Mouse (Mus musculus) midbrain, embryonic 13.5 days (tissue): ENCODE results near the gene Rprd2. TPM values are rescaled to one million over a fixed set of nuclear protein-coding genes. Genes with fewer than 3 reads are reported as not detected.
"Not testable (repeated sequence)": the region's sequence is repeated elsewhere in the genome, so short reads cannot be mapped to it uniquely, and the experiment has no call there.

Experiments used
- ATAC-seq: fragments of 200-750 bp; cut with Nextera tagmentation; 2 replicates; pipeline ENCODE4 v1.8.0; 2017; ENCODE audit warnings: mild to moderate bottlenecking, moderate TSS enrichment, moderate library complexity
- H3K27ac ChIP-seq: fragments of 300-500 bp; sonication (generic); 2 replicates; pipeline ENCODE4 v1.5.1; 2015; ENCODE audit warnings: inconsistent platforms, mild to moderate bottlenecking, moderate library complexity
- H3K27me3 ChIP-seq: fragments of 300-500 bp; sonication (generic); 2 replicates; pipeline ENCODE4 v1.6.1; 2015; ENCODE audit warnings: mild to moderate bottlenecking, inconsistent platforms
- H3K36me3 ChIP-seq: fragments of 300-500 bp; sonication (generic); 2 replicates; pipeline ENCODE4 v1.6.1; 2015; ENCODE audit warnings: mild to moderate bottlenecking, inconsistent platforms
- H3K4me1 ChIP-seq: fragments of 300-500 bp; sonication (generic); replicated peaks from 2 replicates; pipeline ENCODE4 v1.6.1; 2015; ENCODE audit warnings: inconsistent platforms
- H3K4me2 ChIP-seq: fragments of 300-500 bp; sonication (generic); replicated peaks from 2 replicates; pipeline ENCODE4 v1.6.1; 2015; ENCODE audit warnings: moderate library complexity, mild to moderate bottlenecking, inconsistent platforms
- H3K4me3 ChIP-seq: fragments of 300-500 bp; sonication (generic); replicated peaks from 2 replicates; pipeline ENCODE4 v1.5.1; 2015; ENCODE audit warnings: mild to moderate bottlenecking, inconsistent platforms
- H3K9ac ChIP-seq: fragments of 300-500 bp; sonication (generic); replicated peaks from 2 replicates; pipeline ENCODE4 v1.6.1; 2015; ENCODE audit warnings: mild to moderate bottlenecking, inconsistent platforms
- H3K9me3 ChIP-seq: fragments of 300-500 bp; sonication (generic); 2 replicates; pipeline ENCODE4 v1.6.1; 2016; ENCODE audit warnings: mild to moderate bottlenecking, inconsistent platforms
- WGBS: fragments of 180-500 bp; shearing (Covaris S2); methylation state at CpG from one replicate; pipeline ENCODE4 v1.1.7; 2015; 5-methylcytosine and 5-hydroxymethylcytosine counted together
- polyA plus RNA-seq: library from polyadenylated mRNA; unstranded; fragments of >200 nt; fragmentation: Nextera tagmentation; extraction: Ambion mirVana; gene quantifications from 2 replicates; pipeline ENCODE4 v1.2.1, GENCODE M21; 2015

Gene Rprd2
- polyA plus RNA-seq, 1 experiment from 2014 or later, result 25.0 TPM

DNA sequence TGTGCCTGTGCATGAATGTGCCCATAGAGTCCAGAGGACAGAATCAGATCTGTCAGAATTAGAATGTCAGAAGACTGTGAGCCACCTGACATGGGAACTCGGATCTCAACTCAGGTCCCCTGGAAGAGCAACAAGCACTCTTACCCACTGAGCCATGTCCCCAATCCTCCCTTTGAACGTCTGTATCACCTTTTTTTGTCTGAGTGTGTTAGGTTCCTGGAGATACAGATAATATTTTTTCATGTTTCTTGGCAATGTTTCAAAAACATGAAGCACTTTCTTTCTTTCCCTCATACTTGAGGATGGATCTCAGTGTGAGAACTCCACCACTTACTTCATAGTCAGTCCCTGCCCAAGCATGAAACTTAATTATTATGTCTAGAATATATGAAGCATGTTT, 10.3 kb downstream of the Rprd2 start:
- 63% methylated on average over 2 of the region's 2 CpGs for WGBS
- Histone ChIP-seq H3K4me2 (no peak overlapping the region), H3K27ac (no peak overlapping the region)

DNA sequence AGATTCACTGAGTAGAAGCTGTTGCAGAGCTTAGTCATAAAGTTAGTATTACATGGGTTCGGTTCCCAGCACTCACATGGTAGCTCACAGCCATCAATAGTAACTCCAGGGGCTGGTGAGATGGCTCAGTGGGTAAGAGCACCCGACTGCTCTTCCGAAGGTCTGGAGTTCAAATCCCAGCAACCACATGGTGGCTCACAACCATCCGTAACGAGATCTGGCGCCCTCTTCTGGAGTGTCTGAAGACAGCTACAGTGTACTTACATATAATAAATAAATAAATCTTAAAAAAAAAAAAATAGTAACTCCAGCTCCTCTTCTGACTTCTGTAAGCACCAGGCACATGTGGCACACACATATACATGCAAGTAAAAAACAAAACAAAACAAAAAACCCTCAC, 11.0 kb downstream of the Rprd2 start:
- H3K9me3 ChIP-seq, ATAC-seq, H3K27ac ChIP-seq, H3K4me3 ChIP-seq, H3K4me1 ChIP-seq, H3K9ac ChIP-seq, H3K4me2 ChIP-seq, H3K27me3 ChIP-seq: not testable (repeated sequence)
- 83% methylated on average over 6 of the region's 6 CpGs for WGBS
- peaks cover 20% of the 10 kb centered on the region for H3K36me3 ChIP-seq

More for the DNA sequence above, 10.3 kb downstream of the Rprd2 start:
- no peak overlapping the region for H3K4me3 ChIP-seq
- H3K4me1 ChIP-seq, result no peaks in the 10 kb centered on the region
- H3K9me3 ChIP-seq, result no peaks in the 10 kb centered on the region
- H3K9ac ChIP-seq, result no peak overlapping the region
- no peaks in the 10 kb centered on the region for H3K27me3 ChIP-seq
- ATAC-seq, result no peak
- peaks cover 20% of the 10 kb centered on the region for H3K36me3 ChIP-seq

DNA sequence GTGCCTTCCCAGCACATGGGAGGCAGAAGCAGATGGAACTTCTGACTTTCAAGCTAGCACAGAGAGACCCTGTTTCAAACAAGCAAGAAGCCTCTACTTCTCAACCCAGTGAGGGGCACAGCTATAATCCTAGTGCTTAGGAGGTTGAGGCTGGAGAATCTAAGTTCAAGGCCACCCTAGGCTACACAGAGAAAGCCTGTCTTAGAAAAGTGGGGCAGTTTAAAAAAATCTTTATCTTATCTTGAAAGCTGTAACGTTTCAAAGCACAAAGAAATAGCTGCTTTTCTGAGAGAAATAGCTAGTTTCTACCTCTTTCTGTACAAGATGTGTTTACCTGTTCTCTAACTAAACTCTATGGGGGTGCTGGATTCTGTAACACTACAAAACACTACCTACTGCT, 12.0 kb downstream of the Rprd2 start:
- Histone ChIP-seq H3K9me3 (no peaks in the 10 kb centered on the region), H3K9ac (no peak overlapping the region), H3K4me2 (no peak overlapping the region), H3K36me3 (peaks cover 16% of the 10 kb centered on the region), H3K27me3 (no peaks in the 10 kb centered on the region), H3K27ac (no peak overlapping the region), H3K4me3 (no peak overlapping the region), H3K4me1 (no peaks in the 10 kb centered on the region)
- no peak for ATAC-seq
- 98% methylated on average over 1 of the region's 1 CpGs for WGBS

DNA sequence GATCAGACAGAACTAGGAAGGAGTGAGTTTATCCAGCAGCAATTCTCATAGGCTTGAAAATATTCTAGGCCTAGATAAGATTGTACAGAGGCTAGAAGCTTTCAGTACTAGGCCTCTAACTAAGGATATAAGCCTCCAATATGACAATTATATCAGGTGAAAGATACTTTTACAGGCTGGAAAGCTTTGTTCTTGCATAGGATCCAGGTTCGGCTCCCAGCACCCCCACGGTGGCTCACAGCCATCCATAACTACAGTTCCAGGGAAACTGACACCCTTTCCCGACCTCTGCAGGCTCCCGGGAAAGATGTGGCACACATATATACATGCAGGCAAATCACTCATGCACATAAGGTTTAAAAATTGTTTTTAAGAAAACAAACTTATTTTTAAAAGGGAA, 14.8 kb downstream of the Rprd2 start:
- Histone ChIP-seq H3K36me3 (peaks cover 16% of the 10 kb centered on the region), H3K9ac (no peak overlapping the region), H3K4me3 (no peak overlapping the region), H3K9me3 (no peaks in the 10 kb centered on the region), H3K4me1 (no peaks in the 10 kb centered on the region), H3K27ac (no peak overlapping the region), H3K27me3 (no peaks in the 10 kb centered on the region), H3K4me2 (no peak overlapping the region)
- ATAC-seq, result no peak
- WGBS, result 94% methylated on average over 4 of the region's 4 CpGs

DNA sequence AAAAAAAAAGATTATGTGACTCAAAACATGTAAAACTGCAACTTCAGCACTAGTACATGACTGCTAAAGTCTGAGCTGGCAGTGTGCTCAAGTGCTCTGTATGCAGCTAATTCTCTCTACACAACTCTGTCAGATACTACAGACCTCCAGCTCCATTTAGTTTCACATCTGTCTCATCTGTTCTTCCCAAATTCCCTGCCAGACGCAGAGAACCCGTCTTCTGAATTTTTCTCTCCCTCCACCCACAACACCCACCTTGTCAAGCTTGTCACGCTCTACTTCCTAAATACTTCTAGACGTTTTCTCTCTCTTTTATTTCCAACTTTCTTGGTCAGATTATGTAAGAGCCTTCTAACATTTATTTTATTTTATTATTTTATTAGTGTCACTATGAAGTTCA, 19.9 kb downstream of the Rprd2 start:
- ATAC-seq, result no peak

DNA sequence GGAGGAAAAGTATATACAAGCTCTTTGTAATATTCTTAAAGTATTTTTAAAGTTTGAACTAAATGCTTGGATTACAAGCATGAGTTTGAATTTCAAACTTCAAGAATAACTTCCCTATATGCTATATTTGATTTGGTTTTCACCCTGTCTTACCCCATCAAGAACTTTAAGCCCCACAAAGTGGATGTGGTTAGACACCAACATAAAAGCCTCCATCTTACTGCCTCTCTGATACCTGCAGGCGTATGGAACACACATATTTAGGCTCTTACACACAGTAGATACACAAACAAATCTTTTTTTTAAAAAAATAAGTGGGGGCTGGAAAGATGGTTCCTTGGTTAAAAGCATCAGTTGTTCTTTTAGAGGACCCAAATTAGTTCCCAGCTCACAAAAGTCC, 24.4 kb downstream of the Rprd2 start:
- Histone ChIP-seq H3K9ac (no peak overlapping the region), H3K27me3 (no peaks in the 10 kb centered on the region), H3K4me1 (0 out of 2 replicates have a peak, but pooled peaks cover 3% of the 10 kb centered on the region), H3K4me2 (no peak overlapping the region), H3K4me3 (no peak overlapping the region), H3K36me3 (no peaks in the 10 kb centered on the region), H3K27ac (no peak overlapping the region), H3K9me3 (no peaks in the 10 kb centered on the region)
- 85% methylated on average over 1 of the region's 1 CpGs for WGBS
- ATAC-seq, result no peak

More for the DNA sequence above, 19.9 kb downstream of the Rprd2 start:
- 91% methylated on average over 4 of the region's 4 CpGs for WGBS
- H3K9me3 ChIP-seq, result no peaks in the 10 kb centered on the region
- H3K4me3 ChIP-seq, result no peak overlapping the region
- H3K27me3 ChIP-seq, result no peaks in the 10 kb centered on the region
- H3K4me2 ChIP-seq, result no peak overlapping the region
- no peak overlapping the region for H3K9ac ChIP-seq
- no peak overlapping the region for H3K27ac ChIP-seq
- no peaks in the 10 kb centered on the region for H3K4me1 ChIP-seq
- no peaks in the 10 kb centered on the region for H3K36me3 ChIP-seq

DNA sequence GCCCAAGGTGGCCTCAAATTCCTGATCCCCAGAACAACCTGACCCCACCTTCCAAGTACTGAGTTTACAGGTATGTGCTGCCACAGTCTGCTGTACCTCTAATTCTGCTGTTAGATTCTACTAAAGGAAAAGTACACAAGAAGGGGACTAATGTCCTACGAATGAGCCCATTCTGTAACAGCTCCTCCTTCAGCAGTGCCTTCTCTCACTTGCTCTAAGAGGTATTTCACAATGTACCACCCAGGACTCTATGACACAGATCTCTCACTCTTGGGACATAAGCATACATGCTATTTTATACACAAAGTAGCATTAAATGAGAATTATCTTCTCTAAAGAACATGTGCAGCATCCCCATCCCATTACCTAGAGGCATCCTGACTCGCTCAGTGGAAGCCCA, 25.0 kb downstream of the Rprd2 start:
- Histone ChIP-seq H3K9ac (no peak overlapping the region), H3K36me3 (no peaks in the 10 kb centered on the region), H3K4me1 (0 out of 2 replicates have a peak, but pooled peaks cover 3% of the 10 kb centered on the region), H3K4me2 (no peak overlapping the region), H3K27me3 (no peaks in the 10 kb centered on the region), H3K9me3 (no peaks in the 10 kb centered on the region), H3K4me3 (no peak overlapping the region), H3K27ac (no peak overlapping the region)
- 82% methylated on average over 2 of the region's 2 CpGs for WGBS
- ATAC-seq, result no peak

DNA sequence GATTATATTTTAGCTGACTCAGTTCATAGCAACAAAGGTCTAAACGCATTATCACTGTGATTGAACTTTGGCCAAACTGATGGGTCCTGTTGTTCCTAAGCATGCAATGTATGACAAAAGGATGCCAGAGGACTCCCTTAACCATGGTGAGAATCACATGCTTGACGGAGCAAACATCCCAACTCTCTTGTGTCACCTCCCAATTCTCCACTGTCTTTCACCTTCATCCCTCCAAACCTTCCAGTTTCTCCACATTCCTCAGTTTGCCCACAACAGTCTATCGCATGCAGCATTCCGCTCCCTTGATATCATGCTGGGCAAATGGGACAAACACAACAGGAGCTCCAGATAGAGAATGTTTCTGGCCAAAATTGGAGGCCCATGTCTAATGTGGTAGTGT, 33.2 kb downstream of the Rprd2 start:
- H3K9ac ChIP-seq, result no peak overlapping the region
- peaks cover 63% of the 10 kb centered on the region for H3K36me3 ChIP-seq
- no peaks in the 10 kb centered on the region for H3K9me3 ChIP-seq
- WGBS, result 95% methylated on average over 4 of the region's 4 CpGs
- H3K4me3 ChIP-seq, result no peak overlapping the region
- no peak overlapping the region for H3K27ac ChIP-seq
- no peak overlapping the region for H3K4me2 ChIP-seq
- H3K4me1 ChIP-seq, result no peaks in the 10 kb centered on the region
- ATAC-seq, result no peak
- H3K27me3 ChIP-seq, result no peaks in the 10 kb centered on the region

DNA sequence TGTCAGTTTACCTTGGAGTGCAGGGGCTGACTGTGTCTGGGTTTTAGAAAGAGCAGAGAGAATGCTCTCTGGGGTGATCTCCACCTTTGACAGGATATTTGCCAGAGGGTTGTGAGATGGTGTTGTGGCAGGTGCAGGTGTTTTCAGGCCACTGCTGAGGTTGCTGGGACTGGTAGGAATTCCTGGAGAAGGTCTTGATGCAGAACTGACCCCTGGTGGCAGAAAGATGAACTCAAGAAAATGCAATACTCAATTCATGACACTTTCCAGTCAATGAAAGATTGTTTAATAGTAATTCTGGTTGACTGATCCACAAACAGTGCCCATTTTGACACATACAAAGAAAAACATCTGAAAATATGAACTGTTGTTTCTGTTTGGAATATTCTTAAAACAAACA, 46.7 kb downstream of the Rprd2 start:
- Histone ChIP-seq H3K9me3 (no peaks in the 10 kb centered on the region), H3K4me1 (no peaks in the 10 kb centered on the region), H3K36me3 (peaks cover 65% of the 10 kb centered on the region), H3K4me2 (no peak overlapping the region), H3K4me3 (no peak overlapping the region), H3K27ac (no peak overlapping the region), H3K27me3 (no peaks in the 10 kb centered on the region), H3K9ac (no peak overlapping the region)
- ATAC-seq, result no peak

DNA sequence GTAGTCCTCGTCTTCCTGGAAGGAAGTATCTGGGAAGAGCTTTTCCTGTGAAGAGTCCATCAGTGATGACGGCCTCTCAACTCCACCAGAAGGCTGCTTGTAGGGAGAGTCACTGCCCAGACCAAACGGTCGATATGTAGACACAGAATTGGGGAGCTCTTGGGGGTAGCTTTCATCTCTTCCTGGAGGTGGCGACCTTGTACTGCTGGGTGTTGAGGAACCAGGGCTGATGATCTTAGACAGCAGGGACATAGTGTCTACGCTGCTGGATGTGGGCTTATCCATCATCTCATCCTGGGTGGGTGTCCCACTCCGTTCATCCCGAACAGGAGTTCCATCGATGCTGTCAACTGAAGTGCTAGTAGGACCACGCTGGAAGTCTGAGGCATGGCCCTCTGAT, 53.1 kb downstream of the Rprd2 start:
- H3K4me2 ChIP-seq, result no peak overlapping the region
- no peaks in the 10 kb centered on the region for H3K4me1 ChIP-seq
- WGBS, result 92% methylated on average over 10 of the region's 10 CpGs
- peaks cover 65% of the 10 kb centered on the region for H3K36me3 ChIP-seq
- H3K9me3 ChIP-seq, result no peaks in the 10 kb centered on the region
- H3K27ac ChIP-seq, result no peak overlapping the region
- H3K9ac ChIP-seq, result no peak overlapping the region
- H3K27me3 ChIP-seq, result no peaks in the 10 kb centered on the region
- ATAC-seq, result no peak
- H3K4me3 ChIP-seq, result no peak overlapping the region

DNA sequence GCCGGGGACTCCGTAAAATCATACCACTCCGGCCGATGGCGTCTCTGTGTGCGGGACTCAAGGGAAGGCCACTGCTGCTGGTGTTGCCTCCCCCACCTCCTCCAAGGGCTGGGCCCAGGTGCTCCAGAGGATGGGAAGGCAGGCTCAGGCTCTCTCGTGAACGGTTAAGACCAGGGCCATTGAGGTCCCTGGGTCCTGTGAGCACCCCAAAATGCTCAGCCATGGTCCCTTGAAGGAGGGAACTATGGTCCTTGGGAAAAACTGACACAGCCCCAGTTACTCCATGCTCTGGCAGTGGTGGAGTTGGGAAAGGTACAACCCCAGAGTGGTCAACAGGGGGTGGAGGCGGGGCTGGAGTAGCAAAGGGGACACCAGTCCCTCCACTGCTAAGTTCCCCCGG, 54.9 kb downstream of the Rprd2 start:
- no peaks in the 10 kb centered on the region for H3K4me1 ChIP-seq
- no peak overlapping the region for H3K4me2 ChIP-seq
- H3K27ac ChIP-seq, result no peak overlapping the region
- WGBS, result 71% methylated on average over 10 of the region's 10 CpGs
- H3K4me3 ChIP-seq, result no peak overlapping the region
- 0 out of 2 replicates have a peak, but pooled peaks have one; percentile 27 for ATAC-seq
- no peaks in the 10 kb centered on the region for H3K27me3 ChIP-seq
- 0 out of 2 replicates have a peak overlapping the region, but pooled peaks have one; percentile 6 for H3K9ac ChIP-seq
- H3K9me3 ChIP-seq, result no peaks in the 10 kb centered on the region
- H3K36me3 ChIP-seq, result peaks cover 56% of the 10 kb centered on the region

DNA sequence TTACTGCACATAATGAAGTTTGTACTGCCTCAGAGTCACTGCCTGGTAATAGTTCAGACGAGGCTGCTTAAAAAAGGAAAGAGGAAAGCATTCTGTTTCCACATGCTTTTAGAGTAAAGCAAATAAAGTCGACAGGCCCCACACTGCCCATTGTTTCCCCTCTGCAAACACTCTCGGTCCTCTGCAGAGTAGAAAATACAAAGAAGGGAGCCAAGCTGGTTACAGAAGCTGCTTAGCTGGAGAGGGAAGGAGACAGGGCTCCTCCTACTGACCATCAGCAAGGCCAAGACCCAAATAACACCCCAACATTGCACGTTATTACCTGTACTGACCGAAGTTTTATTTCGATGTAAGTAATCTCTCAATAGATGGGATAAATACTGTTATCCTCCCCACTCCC, 55.7 kb downstream of the Rprd2 start:
- 43% methylated on average over 6 of the region's 6 CpGs for WGBS
- H3K9ac ChIP-seq, result no peak overlapping the region
- H3K27ac ChIP-seq, result no peak overlapping the region
- ATAC-seq, result no peak
- H3K4me1 ChIP-seq, result 0 out of 2 replicates have a peak, but pooled peaks cover 2% of the 10 kb centered on the region
- H3K27me3 ChIP-seq, result no peaks in the 10 kb centered on the region
- no peaks in the 10 kb centered on the region for H3K9me3 ChIP-seq
- H3K4me2 ChIP-seq, result no peak overlapping the region
- H3K4me3 ChIP-seq, result no peak overlapping the region
- H3K36me3 ChIP-seq, result peaks cover 47% of the 10 kb centered on the region

DNA sequence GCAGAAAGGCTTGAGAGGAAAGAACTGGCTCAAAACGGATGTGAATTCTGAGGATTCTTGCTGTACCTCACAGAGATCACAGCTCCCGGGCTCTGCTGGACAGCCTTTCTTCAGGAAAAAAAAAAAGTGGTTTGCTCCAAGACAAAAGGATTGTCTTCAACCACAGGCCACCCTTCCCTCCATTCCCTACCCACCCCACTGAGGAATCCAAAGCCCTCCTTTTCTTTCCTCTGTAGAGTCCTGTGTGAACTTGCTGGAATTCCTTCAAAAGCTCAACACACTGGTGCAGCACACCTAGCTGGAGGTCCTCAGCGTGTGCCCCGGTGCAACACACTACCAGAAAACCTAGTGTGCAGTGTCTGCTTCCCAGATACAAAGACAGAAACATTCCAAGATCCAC, 56.9 kb downstream of the Rprd2 start:
- 0 out of 2 replicates have a peak, but pooled peaks cover 2% of the 10 kb centered on the region for H3K4me1 ChIP-seq
- ATAC-seq, result no peak

More for the DNA sequence above, 56.9 kb downstream of the Rprd2 start:
- Histone ChIP-seq H3K27ac (no peak overlapping the region), H3K9me3 (no peaks in the 10 kb centered on the region), H3K4me3 (no peak overlapping the region), H3K27me3 (no peaks in the 10 kb centered on the region), H3K4me2 (no peak overlapping the region), H3K36me3 (peaks cover 38% of the 10 kb centered on the region), H3K9ac (no peak overlapping the region)
- WGBS, result 57% methylated on average over 4 of the region's 4 CpGs
